Mouse (Mus musculus) ovary, adult 2 months (tissue): ENCODE measurements around the gene Mak. TPM values are rescaled to one million over a fixed set of nuclear protein-coding genes. Genes with fewer than 3 reads are reported as not detected.

Source experiments
- polyA plus RNA-seq: library from polyadenylated mRNA; depleted of rRNA; stranded (reverse); fragments of >200 nt; gene quantifications from 2 replicates; pipeline ENCODE4 v1.2.3, GENCODE M21; 2012; rRNA removed

Mak gene
- 1.7 and 2.2 TPM in 2 replicates for polyA plus RNA-seq

GRCm38 (mm10) chr13:41079421-41079780 is at the start of gene Mak:
Gene Mak (minus strand): TSS chr13:41079706.

DNA sequence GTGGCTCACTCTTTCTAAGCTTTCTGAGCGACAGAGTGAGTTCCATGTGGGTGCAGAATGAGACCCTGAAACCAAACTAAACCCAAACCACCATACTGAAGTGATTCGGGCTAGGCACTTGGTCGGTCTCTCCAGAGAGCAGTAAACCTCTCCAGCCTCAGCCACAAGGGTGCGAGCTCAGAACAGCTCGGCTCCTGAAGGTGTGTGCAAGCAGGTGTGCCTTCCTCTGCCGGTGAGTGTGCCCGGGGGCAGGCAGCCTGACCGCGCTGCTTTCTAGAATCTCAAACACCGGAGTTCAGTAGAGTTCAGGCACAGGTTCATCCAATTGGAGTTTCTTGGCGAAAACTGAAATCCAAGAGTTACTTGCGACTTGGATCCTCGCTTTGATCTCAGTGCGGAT is 34.4 kb upstream of the Mak start, which contains the start of gene Sycp2l:
Gene Sycp2l (plus strand): TSS at position 368 of the 400 bp plus-strand sequence.

GRCm38 (mm10) chr13:41110935-41111334 is 31.4 kb upstream of the Mak start, which contains the start of gene Gcm2:
Gene Gcm2 (minus strand): TSS chr13:41111035.

DNA sequence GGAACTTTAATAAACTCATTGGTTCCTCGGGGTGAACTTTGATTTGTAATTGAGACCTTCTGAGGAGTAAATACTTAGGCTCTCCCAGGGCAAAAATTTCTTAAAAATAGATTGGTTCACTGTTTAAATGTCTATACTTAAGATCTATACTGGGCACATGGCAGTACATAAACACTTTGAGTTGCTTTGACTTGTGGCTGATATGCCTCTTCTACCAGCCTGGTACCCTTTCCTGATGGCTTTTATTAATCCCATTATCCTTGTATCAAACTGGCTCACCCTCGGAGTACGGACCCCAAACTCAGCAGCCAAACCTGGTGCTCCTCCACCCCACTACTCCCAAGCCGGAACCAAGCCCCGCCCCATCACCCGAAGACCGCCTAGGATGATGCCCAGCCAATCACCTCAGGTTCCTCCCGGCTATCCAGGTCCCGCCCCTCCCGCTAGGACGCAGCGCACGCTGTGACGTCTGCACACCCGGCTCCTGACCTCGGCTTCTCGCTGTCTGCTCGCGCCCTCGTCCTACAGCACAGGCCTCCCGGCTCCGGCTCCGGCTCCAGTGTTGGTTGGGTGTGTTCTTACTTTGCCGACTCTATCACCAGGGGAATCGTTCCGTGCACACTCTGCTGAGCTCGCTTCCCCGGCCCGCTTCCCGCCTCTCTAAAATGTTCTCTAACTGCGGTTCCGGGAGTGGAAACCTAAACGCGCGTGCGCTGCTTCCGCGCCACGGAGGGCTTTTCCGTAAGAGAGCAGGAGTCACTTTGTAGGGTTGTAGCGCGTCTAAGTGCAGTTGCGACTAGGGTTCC is 63.5 kb downstream of the Mak start, which contains the start of gene Tmem14c:
Gene Tmem14c (plus strand): TSS at position 464 of the 806 bp plus-strand sequence.

DNA sequence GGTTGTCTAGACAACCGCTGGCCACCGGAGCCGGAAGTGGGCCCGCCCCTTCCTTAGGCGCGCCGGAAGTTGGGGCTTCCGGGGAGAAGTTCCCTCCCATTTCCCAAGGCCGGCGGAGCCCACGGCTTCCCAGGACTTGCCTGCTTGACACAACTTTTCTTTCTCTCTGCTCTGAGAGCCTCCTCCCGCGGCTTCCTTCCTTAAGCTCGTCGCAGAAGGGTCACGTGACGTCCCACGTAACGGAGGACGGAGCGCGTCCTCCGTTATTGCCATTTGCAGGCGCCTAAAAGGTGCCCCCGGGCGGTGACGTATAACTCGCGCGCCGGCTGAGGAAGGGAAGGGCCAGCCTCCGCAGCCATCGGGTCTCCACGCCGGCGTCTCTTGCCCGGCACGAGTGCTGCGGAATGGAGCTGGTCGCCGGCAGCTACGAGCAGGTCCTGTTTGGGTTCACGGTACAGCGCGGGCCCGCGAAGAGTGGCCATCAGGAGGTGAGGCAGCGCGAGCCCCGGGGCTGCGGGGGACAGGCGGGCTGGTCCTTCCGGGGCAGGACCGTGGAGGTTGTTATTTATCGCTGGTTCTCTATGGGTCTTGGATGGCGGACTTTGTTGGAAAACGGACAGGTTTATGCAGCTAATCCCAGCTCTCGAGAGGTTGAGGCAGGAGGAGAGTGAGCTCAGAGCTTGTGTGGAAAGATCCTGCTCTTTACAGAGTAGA is 78.4 kb downstream of the Mak start, which contains the start of gene Pak1ip1:
Gene Pak1ip1 (plus strand): TSS at position 98 of the 714 bp plus-strand sequence.

Other genes with a start within 250 kb of the Mak start
- 2.6 and 3.1 TPM in 2 replicates for gene Gcnt2, start 220.0 kb downstream of the Mak start, polyA plus RNA-seq
- 50.0 and 51.3 TPM in 2 replicates for gene Pak1ip1, start 78.7 kb downstream of the Mak start, polyA plus RNA-seq
- gene Tmem14c, start 63.4 kb downstream of the Mak start, polyA plus RNA-seq, result 84.1 and 96.4 TPM in 2 replicates
- gene Gcm2, start 31.3 kb upstream of the Mak start, polyA plus RNA-seq, result 0.31 and 0.33 TPM in 2 replicates
- gene Sycp2l, start 34.6 kb upstream of the Mak start, polyA plus RNA-seq, result 0.06 and 0.09 TPM in 2 replicates
- gene Elovl2, start 140.7 kb upstream of the Mak start, polyA plus RNA-seq, result 0.87 and 1.2 TPM in 2 replicates
- 8.7 and 11.7 TPM in 2 replicates for gene Smim13, start 170.1 kb upstream of the Mak start, polyA plus RNA-seq
- gene Gm17364, start 194.3 kb upstream of the Mak start, polyA plus RNA-seq, result not detected in 2 replicates